Mouse (Mus musculus) spleen, postnatal 36 days (tissue): Measurements from ENCODE around the gene Gm6583.

Experiments
- DNase-seq, 2 experiments: peaks; one replicate each; pipeline ENCODE4 v3.0.0; 2022; ENCODE audit warnings: low spot score in 2 of 2, mixed read lengths in 1 of 2

Gm6583 gene

GRCm38 (mm10) chr5:112355910-112356309, at the start of gene Gm6583:
Gm6583 (minus strand) TSS chr5:112356033.
- no peak for DNase-seq

- no peak for DNase-seq
Measured at GRCm38 (mm10) chr5:112402437-112402836, 46.6 kb upstream of the Gm6583 start.

GRCm38 (mm10) chr5:112399284-112399683, 43.5 kb upstream of the Gm6583 start:
- no peak for DNase-seq

- no peak for DNase-seq
Measured at GRCm38 (mm10) chr5:112396066-112396465, 40.2 kb upstream of the Gm6583 start.

- no peak for DNase-seq
Measured at GRCm38 (mm10) chr5:112394779-112395443, 39.1 kb upstream of the Gm6583 start, which contains the start of gene Asphd2. Asphd2 (minus strand) TSS chr5:112394866.

- no peak for DNase-seq
Measured at GRCm38 (mm10) chr5:112394415-112394763, 38.6 kb upstream of the Gm6583 start.

GRCm38 (mm10) chr5:112393741-112394414, 38.0 kb upstream of the Gm6583 start:
- no peak for DNase-seq

- no peak for DNase-seq
Measured at GRCm38 (mm10) chr5:112391676-112392323, 36.0 kb upstream of the Gm6583 start.

- no peak for DNase-seq
Measured at GRCm38 (mm10) chr5:112391002-112391401, 35.2 kb upstream of the Gm6583 start.

- no peak for DNase-seq
Measured at GRCm38 (mm10) chr5:112389352-112389751, 33.5 kb upstream of the Gm6583 start.

GRCm38 (mm10) chr5:112385973-112386372, 30.1 kb upstream of the Gm6583 start:
- peak in 1 of 2 experiments; percentile 13 for DNase-seq

- peak; percentile 27 to 41 for DNase-seq
Measured at GRCm38 (mm10) chr5:112384805-112385472, 29.1 kb upstream of the Gm6583 start.

GRCm38 (mm10) chr5:112382641-112383330, 27.0 kb upstream of the Gm6583 start:
- DNase-seq = no peak

GRCm38 (mm10) chr5:112382042-112382441, 26.2 kb upstream of the Gm6583 start:
- no peak for DNase-seq

- DNase-seq = no peak
Measured at GRCm38 (mm10) chr5:112381154-112381553, 25.3 kb upstream of the Gm6583 start.

- no peak for DNase-seq
Measured at GRCm38 (mm10) chr5:112378716-112379115, 22.9 kb upstream of the Gm6583 start.

GRCm38 (mm10) chr5:112377380-112377779, 21.5 kb upstream of the Gm6583 start:
- no peak for DNase-seq

GRCm38 (mm10) chr5:112376111-112376510, 20.3 kb upstream of the Gm6583 start:
- no peak for DNase-seq

- DNase-seq = no peak
Measured at GRCm38 (mm10) chr5:112371933-112372332, 16.1 kb upstream of the Gm6583 start.

- DNase-seq = no peak
Measured at GRCm38 (mm10) chr5:112370236-112370813, 14.5 kb upstream of the Gm6583 start.

- peak; percentile 22 to 33 for DNase-seq
Measured at GRCm38 (mm10) chr5:112369326-112369725, 13.5 kb upstream of the Gm6583 start.
